Mouse (Mus musculus) heart, embryonic 13.5 days (tissue): ENCODE results near the gene Ablim2. TPM values are rescaled to one million over a fixed set of nuclear protein-coding genes. Genes with fewer than 3 reads are reported as not detected.

Experiments
- ATAC-seq: fragments of 200-750 bp; cut with Nextera tagmentation; 2 replicates; pipeline ENCODE4 v1.8.0; 2017; ENCODE audit warnings: moderate TSS enrichment; ENCODE audit not compliant: insufficient number of reproducible peaks, low FRiP score, low TSS enrichment; ENCODE audit errors: extremely low read depth
- H3K27ac ChIP-seq: fragments of 300-500 bp; sonication (generic); replicated peaks from 2 replicates; pipeline ENCODE4 v1.5.1; 2015; ENCODE audit warnings: moderate library complexity, mild to moderate bottlenecking, inconsistent platforms
- H3K27me3 ChIP-seq: fragments of 300-500 bp; sonication (generic); replicated peaks from 2 replicates; pipeline ENCODE4 v1.6.1; 2015; ENCODE audit warnings: mild to moderate bottlenecking, inconsistent platforms
- H3K36me3 ChIP-seq: fragments of 300-500 bp; sonication (generic); 2 replicates; pipeline ENCODE4 v1.6.1; 2015; ENCODE audit warnings: mild to moderate bottlenecking, inconsistent platforms
- H3K4me1 ChIP-seq: fragments of 300-500 bp; sonication (generic); 2 replicates; pipeline ENCODE4 v1.6.1; 2015; ENCODE audit warnings: inconsistent platforms
- H3K4me2 ChIP-seq: fragments of 300-500 bp; sonication (generic); 2 replicates; pipeline ENCODE4 v1.6.1; 2015; ENCODE audit warnings: inconsistent platforms, mild to moderate bottlenecking, moderate library complexity
- H3K4me3 ChIP-seq: fragments of 300-500 bp; sonication (generic); 2 replicates; pipeline ENCODE4 v1.5.1; 2015; ENCODE audit warnings: moderate library complexity, mild to moderate bottlenecking, inconsistent platforms
- H3K9ac ChIP-seq: fragments of 300-500 bp; sonication (generic); 2 replicates; pipeline ENCODE4 v1.6.1; 2015; ENCODE audit warnings: inconsistent platforms, mild to moderate bottlenecking, moderate library complexity
- H3K9me3 ChIP-seq: fragments of 300-500 bp; sonication (generic); 2 replicates; pipeline ENCODE4 v1.6.1; 2016; ENCODE audit warnings: inconsistent platforms
- WGBS: fragments of 180-500 bp; shearing (Covaris S2); methylation state at CpG from one replicate; pipeline ENCODE4 v1.1.7; 2015; ENCODE audit warnings: mixed read lengths; 5-methylcytosine and 5-hydroxymethylcytosine counted together
- polyA plus RNA-seq: library from polyadenylated mRNA; unstranded; fragments of >200 nt; fragmentation: Nextera tagmentation; extraction: Ambion mirVana; gene quantifications from 2 replicates; pipeline ENCODE4 v1.2.1, GENCODE M21; 2015

The Ablim2 gene
- polyA plus RNA-seq, 1 experiment from 2014 or later = 5.1 TPM

GRCm38 (mm10) chr5:35770246-35770645 lies 12.6 kb downstream of the Ablim2 start:
- no peak overlapping the region for H3K9ac ChIP-seq
- peaks cover 85% of the 10 kb centered on the region for H3K4me1 ChIP-seq
- 84% methylated on average over 2 of the region's 2 CpGs for WGBS
- no peak for ATAC-seq
- no peaks in the 10 kb centered on the region for H3K36me3 ChIP-seq
- H3K4me2 ChIP-seq = no peak overlapping the region
- no peak overlapping the region for H3K4me3 ChIP-seq
- H3K27ac ChIP-seq = no peak overlapping the region; the same call in 1 of the 2 replicates
- H3K27me3 ChIP-seq = 0 out of 2 replicates have a peak, but pooled peaks cover 3% of the 10 kb centered on the region
- no peaks in the 10 kb centered on the region for H3K9me3 ChIP-seq

- WGBS = 36% methylated on average over 14 of the region's 14 CpGs
- Histone ChIP-seq H3K4me1 (peaks cover 86% of the 10 kb centered on the region), H3K27ac (peak overlapping the region; percentile 75)
Observed at GRCm38 (mm10) chr5:35770891-35771663, 13.4 kb downstream of the Ablim2 start.

GRCm38 (mm10) chr5:35773274-35774136 lies 15.8 kb downstream of the Ablim2 start:
- peak overlapping the region; percentile 68 for H3K27ac ChIP-seq
- 0 out of 2 replicates have a peak, but pooled peaks cover 3% of the 10 kb centered on the region for H3K27me3 ChIP-seq
- WGBS = 65% methylated on average over 13 of the region's 13 CpGs
- H3K9ac ChIP-seq = 0 out of 2 replicates have a peak overlapping the region, but pooled peaks have one; percentile 1
- no peaks in the 10 kb centered on the region for H3K36me3 ChIP-seq
- H3K4me2 ChIP-seq = no peak overlapping the region
- ATAC-seq = no peak
- peaks cover 62% of the 10 kb centered on the region for H3K4me1 ChIP-seq
- no peaks in the 10 kb centered on the region for H3K9me3 ChIP-seq
- no peak overlapping the region for H3K4me3 ChIP-seq

More at GRCm38 (mm10) chr5:35770891-35771663, 13.4 kb downstream of the Ablim2 start:
- no peaks in the 10 kb centered on the region for H3K36me3 ChIP-seq
- no peak overlapping the region for H3K9ac ChIP-seq
- ATAC-seq = no peak
- H3K9me3 ChIP-seq = no peaks in the 10 kb centered on the region
- 0 out of 2 replicates have a peak, but pooled peaks cover 3% of the 10 kb centered on the region for H3K27me3 ChIP-seq
- no peak overlapping the region for H3K4me3 ChIP-seq
- peak overlapping the region; percentile 51 for H3K4me2 ChIP-seq

- Histone ChIP-seq H3K27me3 (0 out of 2 replicates have a peak, but pooled peaks cover 3% of the 10 kb centered on the region), H3K9ac (no peak overlapping the region), H3K9me3 (no peaks in the 10 kb centered on the region), H3K36me3 (no peaks in the 10 kb centered on the region), H3K4me3 (no peak overlapping the region), H3K4me2 (no peak overlapping the region), H3K27ac (0 out of 2 replicates have a peak overlapping the region, but pooled peaks have one; percentile 68), H3K4me1 (peaks cover 56% of the 10 kb centered on the region)
- no peak for ATAC-seq
- 72% methylated on average over 6 of the region's 6 CpGs for WGBS
Observed at GRCm38 (mm10) chr5:35774137-35774424, 16.4 kb downstream of the Ablim2 start.

GRCm38 (mm10) chr5:35781116-35781515 lies 23.4 kb downstream of the Ablim2 start:
- no peak overlapping the region for H3K4me3 ChIP-seq
- H3K4me1 ChIP-seq = peaks cover 19% of the 10 kb centered on the region
- no peaks in the 10 kb centered on the region for H3K27me3 ChIP-seq
- no peak for ATAC-seq
- no peak overlapping the region for H3K27ac ChIP-seq
- 0 out of 2 replicates have a peak, but pooled peaks cover 4% of the 10 kb centered on the region for H3K9me3 ChIP-seq
- H3K9ac ChIP-seq = no peak overlapping the region
- H3K36me3 ChIP-seq = no peaks in the 10 kb centered on the region
- 67% methylated on average over 3 of the region's 3 CpGs for WGBS
- H3K4me2 ChIP-seq = no peak overlapping the region

GRCm38 (mm10) chr5:35782648-35783180 lies 25.0 kb downstream of the Ablim2 start:
- Histone ChIP-seq H3K4me3 (no peak overlapping the region), H3K27ac (no peak overlapping the region), H3K27me3 (no peaks in the 10 kb centered on the region), H3K9me3 (0 out of 2 replicates have a peak, but pooled peaks cover 4% of the 10 kb centered on the region), H3K36me3 (no peaks in the 10 kb centered on the region), H3K4me2 (no peak overlapping the region), H3K4me1 (peaks cover 26% of the 10 kb centered on the region), H3K9ac (no peak overlapping the region)
- ATAC-seq = no peak
- WGBS = 60% methylated on average over 10 of the region's 10 CpGs

- Histone ChIP-seq H3K4me2 (no peak overlapping the region), H3K4me1 (peaks cover 10% of the 10 kb centered on the region), H3K9ac (no peak overlapping the region), H3K36me3 (no peaks in the 10 kb centered on the region), H3K4me3 (no peak overlapping the region), H3K9me3 (0 out of 2 replicates have a peak, but pooled peaks cover 4% of the 10 kb centered on the region), H3K27ac (no peak overlapping the region), H3K27me3 (peaks cover 6% of the 10 kb centered on the region; the same call in 1 of the 2 replicates)
- no peak for ATAC-seq
- 57% methylated on average over 7 of the region's 7 CpGs for WGBS
Observed at GRCm38 (mm10) chr5:35785853-35786252, 28.2 kb downstream of the Ablim2 start.

- Histone ChIP-seq H3K9me3 (no peaks in the 10 kb centered on the region), H3K27me3 (peaks cover 6% of the 10 kb centered on the region; the same call in 1 of the 2 replicates), H3K4me3 (no peak overlapping the region), H3K27ac (no peak overlapping the region), H3K9ac (no peak overlapping the region), H3K36me3 (no peaks in the 10 kb centered on the region), H3K4me2 (no peak overlapping the region), H3K4me1 (peaks cover 11% of the 10 kb centered on the region; the same call in 1 of the 2 replicates)
- 78% methylated on average over 12 of the region's 12 CpGs for WGBS
- ATAC-seq = no peak
Observed at GRCm38 (mm10) chr5:35787847-35788246, 30.2 kb downstream of the Ablim2 start.

GRCm38 (mm10) chr5:35788719-35789118 lies 31.0 kb downstream of the Ablim2 start:
- Histone ChIP-seq H3K27ac (no peak overlapping the region), H3K36me3 (no peaks in the 10 kb centered on the region), H3K9ac (no peak overlapping the region), H3K4me1 (peaks cover 17% of the 10 kb centered on the region), H3K4me3 (no peak overlapping the region), H3K4me2 (no peak overlapping the region), H3K9me3 (no peaks in the 10 kb centered on the region), H3K27me3 (peaks cover 6% of the 10 kb centered on the region; the same call in 1 of the 2 replicates)
- no peak for ATAC-seq
- WGBS = 76% methylated on average over 6 of the region's 6 CpGs

GRCm38 (mm10) chr5:35789697-35790096 lies 32.0 kb downstream of the Ablim2 start:
- no peak for ATAC-seq
- no peaks in the 10 kb centered on the region for H3K9me3 ChIP-seq
- H3K4me1 ChIP-seq = peaks cover 23% of the 10 kb centered on the region
- no peak overlapping the region for H3K4me3 ChIP-seq
- H3K36me3 ChIP-seq = no peaks in the 10 kb centered on the region
- 72% methylated on average over 3 of the region's 3 CpGs for WGBS
- peaks cover 6% of the 10 kb centered on the region; the same call in 1 of the 2 replicates for H3K27me3 ChIP-seq
- H3K27ac ChIP-seq = no peak overlapping the region
- no peak overlapping the region for H3K9ac ChIP-seq
- no peak overlapping the region for H3K4me2 ChIP-seq
